Mouse (Mus musculus): ENCODE data around the gene Klf1.

- TF ChIP-seq ZNF384 (IDR thresholded peaks at IDR 0.05; ENCODE audit: low read depth, low read length) (no peak), CHD2 (IDR thresholded peaks at IDR 0.05; ENCODE audit: low read depth, low read length) (no peak), HCFC1 (IDR thresholded peaks at IDR 0.05; ENCODE audit: borderline replicate concordance, insufficient read depth, low read length) (no peak)
These were observed 42.0 kb downstream of the Klf1 start for GRCm38 (mm10) chr8:84943699-84944098.

Measured in ES-E14 (cell line).